Mouse (Mus musculus) T-cell, adult 66 days (primary cell): Measurements from ENCODE around the gene Gm36210. TPM values are rescaled to one million over a fixed set of nuclear protein-coding genes. Genes with fewer than 3 reads are reported as not detected.

Source experiments
- total RNA-seq, 2 experiments: library from RNA; stranded (reverse); gene quantifications; 3 replicates in 1 of 2; 4 replicates in 1 of 2; pipeline ENCODE4 v1.2.4; 2023

Gene Gm36210
- total RNA-seq = not detected

GRCm38 (mm10) chr7:4906466-4906950 lies at the start of gene Gm36210:
Gm36210 (minus strand) TSS chr7:4906516.

GRCm38 (mm10) chr7:4925441-4926381 lies 19.4 kb upstream of the Gm36210 start, which contains the start of gene Ssc5d:
Ssc5d (plus strand) TSS chr7:4925785.

GRCm38 (mm10) chr7:4921824-4922482 lies 15.6 kb upstream of the Gm36210 start, which contains the start of gene Nat14:
Nat14 (plus strand) TSS chr7:4922028.

DNA sequence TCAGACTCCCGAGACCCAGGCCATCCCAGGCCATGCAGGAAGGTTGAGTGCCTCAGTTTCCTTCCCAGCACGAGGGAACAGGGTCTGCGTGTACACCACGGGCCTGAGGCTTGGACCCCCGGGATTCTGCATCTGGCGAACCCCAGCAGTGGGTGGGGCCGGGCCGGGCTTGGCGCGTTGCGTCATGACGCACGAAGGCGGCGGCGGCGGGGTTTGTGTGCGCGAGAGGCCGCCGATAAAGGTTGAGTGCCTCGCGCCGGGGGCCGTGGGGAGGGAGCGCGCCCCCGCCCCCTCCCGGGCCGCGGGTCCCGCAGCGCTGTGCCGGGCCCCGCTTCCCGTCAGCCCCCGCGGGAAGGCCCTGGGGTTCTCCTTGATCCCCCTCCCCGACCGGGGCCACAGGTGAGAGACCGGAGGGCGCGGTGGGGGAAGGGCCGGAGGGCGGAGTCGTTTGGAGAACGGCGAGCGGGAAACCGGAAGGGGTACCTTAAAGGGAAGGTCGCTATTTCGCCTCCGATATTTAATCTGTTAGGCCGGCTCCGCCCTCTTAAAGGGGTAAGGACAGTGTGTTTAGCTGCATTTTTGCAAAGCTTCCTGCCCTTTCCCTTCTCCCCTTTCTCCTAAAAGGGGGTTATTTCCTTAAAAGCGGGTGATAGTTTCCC lies 8.8 kb upstream of the Gm36210 start, which contains the start of gene Zfp628:
Gene Zfp628 (plus strand): TSS at position 211 of the 659 bp plus-strand sequence.

DNA sequence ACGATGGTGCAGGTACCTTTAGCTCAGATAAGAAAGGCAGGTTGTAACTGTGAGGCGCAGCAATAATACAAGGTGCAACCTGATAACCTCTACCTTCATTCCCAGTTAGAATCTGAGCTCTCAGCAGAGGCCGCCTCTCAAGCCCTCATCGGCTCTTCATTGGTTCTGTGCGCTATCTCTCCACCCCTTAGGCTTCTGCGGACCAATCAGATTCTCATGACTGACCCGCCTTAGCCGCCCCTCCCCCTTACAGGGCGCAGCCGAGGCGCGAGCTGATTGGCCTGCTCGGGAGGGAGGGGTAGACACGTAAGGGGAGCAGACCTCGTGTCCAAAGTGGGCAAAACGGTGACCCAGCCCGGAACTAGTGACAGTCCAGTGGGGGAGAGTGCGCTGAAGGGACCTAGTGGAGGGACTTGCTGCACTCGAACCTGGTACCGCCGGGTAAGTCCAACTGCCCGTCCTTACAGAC lies 29.5 kb downstream of the Gm36210 start, which contains the start of gene Isoc2a:
Gene Isoc2a (plus strand): TSS at position 401 of the 469 bp plus-strand sequence.

DNA sequence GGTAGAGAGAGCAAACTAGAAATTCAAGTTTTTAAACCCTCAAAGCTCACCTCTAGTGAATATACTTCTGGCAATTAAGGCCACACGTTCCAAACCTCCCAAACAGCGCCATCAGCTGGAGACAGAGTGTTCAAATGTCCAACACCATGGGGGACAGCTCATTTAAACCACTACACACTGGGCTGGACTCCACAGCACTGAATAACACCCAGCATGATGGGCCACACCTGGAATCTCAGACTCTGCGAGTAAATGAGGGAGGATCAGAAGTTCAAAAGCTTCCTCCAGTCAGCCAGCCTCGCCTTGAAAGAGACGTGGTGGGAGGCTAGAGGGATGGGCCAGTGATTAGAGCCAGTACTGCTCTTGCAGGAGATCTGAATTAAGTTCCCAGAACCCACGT lies 36.2 kb downstream of the Gm36210 start, which contains the start of gene Isoc2b:
Gene Isoc2b (minus strand): TSS at position 126 of the 400 bp plus-strand sequence.

Other genes starting within 250 kb of the Gm36210 start
- gene Ppp6r1, start 247.5 kb downstream of the Gm36210 start, total RNA-seq = 100 to 1,000 TPM; 269 to 275 TPM
- 10 to 100 TPM; 56.0 to 66.8 TPM for gene Hspbp1, start 221.4 kb downstream of the Gm36210 start, total RNA-seq
- gene Brsk1, start 215.9 kb downstream of the Gm36210 start, total RNA-seq = not detected
- gene Tmem150b, start 181.3 kb downstream of the Gm36210 start, total RNA-seq = under 1 TPM; 0.21 to 0.76 TPM
- gene Kmt5c, start 166.4 kb downstream of the Gm36210 start, total RNA-seq = 10 to 100 TPM; 66.9 to 85.4 TPM
- gene Cox6b2, start 153.4 kb downstream of the Gm36210 start, total RNA-seq = 1 to 10 TPM; 2.1 to 4.0 TPM
- not detected for gene Fam71e2, start 135.2 kb downstream of the Gm36210 start, total RNA-seq
- gene Il11, start 123.7 kb downstream of the Gm36210 start, total RNA-seq = not detected
- not detected for gene Tmem190, start 123.6 kb downstream of the Gm36210 start, total RNA-seq
- gene Tmem238, start 116.9 kb downstream of the Gm36210 start, total RNA-seq = 1 to 10 TPM; 1.4 to 2.7 TPM
- 1,000 to 10,000 TPM; 2,356 to 2,505 TPM for gene Rpl28, start 113.6 kb downstream of the Gm36210 start, total RNA-seq
- 100 to 1,000 TPM; 160 to 166 TPM for gene Ube2s, start 93.9 kb downstream of the Gm36210 start, total RNA-seq
- gene Shisa7, start 61.8 kb downstream of the Gm36210 start, total RNA-seq = under 1 TPM; 0.23 to 0.36 TPM
- 1 to 10 TPM; 4.1 to 4.2 TPM for gene Isoc2b, start 36.3 kb downstream of the Gm36210 start, total RNA-seq
- gene Isoc2a, start 29.4 kb downstream of the Gm36210 start, total RNA-seq = 10 to 100 TPM; 10.4 to 13.5 TPM
- 10 to 100 TPM; 30.9 to 32.3 TPM for gene Zfp628, start 8.7 kb upstream of the Gm36210 start, total RNA-seq
- 10 to 100 TPM; 10.5 to 10.7 TPM for gene Nat14, start 15.5 kb upstream of the Gm36210 start, total RNA-seq
- gene Ssc5d, start 19.3 kb upstream of the Gm36210 start, total RNA-seq = 1 to 10 TPM in 1 of 2 experiments, under 1 TPM in 1; 0.73 to 1.3 TPM
- gene Sbk2, start 57.9 kb upstream of the Gm36210 start, total RNA-seq = 1 to 10 TPM in 1 of 2 experiments, not detected in 1; 1.4 TPM
- gene Sbk3, start 64.7 kb upstream of the Gm36210 start, total RNA-seq = not detected
- 10 to 100 TPM; 33.7 to 35.1 TPM for gene Zfp579, start 89.6 kb upstream of the Gm36210 start, total RNA-seq
- 10 to 100 TPM; 16.2 to 17.2 TPM for gene Zfp524, start 107.9 kb upstream of the Gm36210 start, total RNA-seq
- 10 to 100 TPM; 49.3 to 54.1 TPM for gene Fiz1, start 108.2 kb upstream of the Gm36210 start, total RNA-seq
- gene Gm44973, start 109.0 kb upstream of the Gm36210 start, total RNA-seq = not detected
- gene Zfp865, start 113.9 kb upstream of the Gm36210 start, total RNA-seq = 10 to 100 TPM; 56.0 to 56.5 TPM
- gene Ccdc106, start 114.0 kb upstream of the Gm36210 start, total RNA-seq = 1 to 10 TPM in 1 of 2 experiments, not detected in 1; 1.2 TPM
- under 1 TPM in 1 of 2 experiments, not detected in 1; 0.55 TPM for gene 4632433K11Rik, start 127.6 kb upstream of the Gm36210 start, total RNA-seq
- 1 to 10 TPM; 5.9 TPM for gene Zfp784, start 131.9 kb upstream of the Gm36210 start, total RNA-seq
- 1 to 10 TPM; 5.6 to 7.3 TPM for gene Zfp580, start 145.0 kb upstream of the Gm36210 start, total RNA-seq
- 100 to 1,000 TPM; 454 to 464 TPM for gene U2af2, start 155.6 kb upstream of the Gm36210 start, total RNA-seq
- 100 to 1,000 TPM; 107 to 112 TPM for gene Epn1, start 173.7 kb upstream of the Gm36210 start, total RNA-seq
- not detected for gene Rfpl4, start 210.4 kb upstream of the Gm36210 start, total RNA-seq
- gene Rasl2-9, start 219.4 kb upstream of the Gm36210 start, total RNA-seq = not detected
- gene Vmn1r55, start 243.2 kb upstream of the Gm36210 start, total RNA-seq = not detected